Mouse (Mus musculus) ES-Bruce4 (cell line): ENCODE measurements around the gene Fam117a. TPM values are rescaled to one million over a fixed set of nuclear protein-coding genes. Genes with fewer than 3 reads are reported as not detected.

Experiments used
- H3K27ac ChIP-seq: 2 replicates; pipeline ENCODE4 v1.5.1; 2012; ENCODE audit warnings: low read length, inconsistent platforms; ENCODE audit not compliant: insufficient read depth
- H3K27me3 ChIP-seq: 2 replicates; pipeline ENCODE4 v1.6.1; 2012; ENCODE audit warnings: mild to moderate bottlenecking, low read length, inconsistent platforms; ENCODE audit not compliant: control insufficient read depth, poor library complexity, insufficient read depth, severe bottlenecking
- H3K36me3 ChIP-seq: 2 replicates; pipeline ENCODE4 v1.6.1; 2012; ENCODE audit warnings: inconsistent platforms, mild to moderate bottlenecking, low read length, moderate library complexity; ENCODE audit not compliant: control insufficient read depth, poor library complexity, insufficient read depth, severe bottlenecking
- H3K4me1 ChIP-seq: one replicate; pipeline ENCODE4 v1.8.1; 2011; ENCODE audit warnings: low read length; ENCODE audit not compliant: control insufficient read depth, insufficient read depth
- H3K4me3 ChIP-seq: 2 replicates; pipeline ENCODE4 v1.5.1; 2011; ENCODE audit warnings: low read depth, mild to moderate bottlenecking, low read length
- H3K9ac ChIP-seq: 2 replicates; pipeline ENCODE4 v1.6.1; 2012; ENCODE audit warnings: low read depth, mild to moderate bottlenecking, inconsistent platforms; ENCODE audit not compliant: poor library complexity, severe bottlenecking
- H3K9me3 ChIP-seq: replicated peaks from 2 replicates; pipeline ENCODE4 v1.6.1; 2012; ENCODE audit warnings: mild to moderate bottlenecking, low read length, inconsistent platforms; ENCODE audit not compliant: control insufficient read depth, poor library complexity, insufficient read depth, severe bottlenecking
- CTCF ChIP-seq: IDR thresholded peaks from one replicate; pipeline ENCODE4 v1.8.1; 2011; ENCODE audit warnings: low read depth, low read length
- EP300 ChIP-seq: IDR thresholded peaks from 2 replicates; pipeline ENCODE4 v1.6.1; 2011; ENCODE audit warnings: low read depth, low read length; ENCODE audit not compliant: insufficient read depth
- POLR2A ChIP-seq: IDR thresholded peaks from one replicate; pipeline ENCODE4 v1.8.1; 2011; ENCODE audit warnings: low read length; ENCODE audit not compliant: insufficient read depth
- polyA plus RNA-seq: library from polyadenylated mRNA; stranded (reverse); fragments of >200 nt; gene quantifications from 2 replicates; pipeline ENCODE4 v1.2.4, GENCODE M21; 2011; ENCODE audit warnings: low read depth; ENCODE audit not compliant: missing spikeins, insufficient read depth, insufficient read length

The Fam117a gene
- polyA plus RNA-seq, 1 experiment, result 36.2 TPM

GRCm38 (mm10) chr11:95343180-95343579 lies 6.4 kb downstream of the Fam117a start:
- Histone ChIP-seq H3K9me3 (no peaks in the 10 kb centered on the region), H3K4me1 (peaks cover 2% of the 10 kb centered on the region), H3K36me3 (peaks cover 11% of the 10 kb centered on the region), H3K27me3 (no peaks in the 10 kb centered on the region), H3K4me3 (no peak overlapping the region), H3K9ac (no peak overlapping the region), H3K27ac (no peak overlapping the region)
- TF ChIP-seq EP300, result no peak
- no peak for TF ChIP-seq POLR2A
- TF ChIP-seq CTCF, result no peak

DNA sequence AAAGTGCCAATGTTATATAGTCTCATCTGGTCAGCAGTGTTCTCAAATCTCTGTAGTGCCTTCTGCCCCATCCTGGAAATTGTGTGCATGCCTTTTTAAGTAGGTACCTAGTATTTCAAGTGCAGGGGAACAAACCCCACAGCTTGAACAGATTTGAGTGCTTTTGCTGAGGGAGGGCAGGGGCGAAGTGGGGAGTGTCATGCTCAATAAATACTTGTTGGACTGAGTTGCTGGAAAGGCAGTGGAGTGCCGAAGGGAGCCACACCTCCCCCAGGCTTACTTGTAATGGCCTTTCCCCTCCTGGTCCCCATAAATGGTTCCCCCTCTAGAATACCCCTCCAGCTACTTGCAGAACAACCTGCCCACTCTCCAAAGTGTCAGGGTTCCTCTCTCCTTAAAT lies 7.4 kb downstream of the Fam117a start:
- no peak overlapping the region for H3K9ac ChIP-seq
- H3K36me3 ChIP-seq, result peaks cover 11% of the 10 kb centered on the region
- no peak overlapping the region for H3K4me3 ChIP-seq
- H3K27ac ChIP-seq, result no peak overlapping the region
- peaks cover 2% of the 10 kb centered on the region for H3K4me1 ChIP-seq
- no peaks in the 10 kb centered on the region for H3K9me3 ChIP-seq
- H3K27me3 ChIP-seq, result no peaks in the 10 kb centered on the region
- TF ChIP-seq CTCF (no peak), EP300 (no peak), POLR2A (no peak)

DNA sequence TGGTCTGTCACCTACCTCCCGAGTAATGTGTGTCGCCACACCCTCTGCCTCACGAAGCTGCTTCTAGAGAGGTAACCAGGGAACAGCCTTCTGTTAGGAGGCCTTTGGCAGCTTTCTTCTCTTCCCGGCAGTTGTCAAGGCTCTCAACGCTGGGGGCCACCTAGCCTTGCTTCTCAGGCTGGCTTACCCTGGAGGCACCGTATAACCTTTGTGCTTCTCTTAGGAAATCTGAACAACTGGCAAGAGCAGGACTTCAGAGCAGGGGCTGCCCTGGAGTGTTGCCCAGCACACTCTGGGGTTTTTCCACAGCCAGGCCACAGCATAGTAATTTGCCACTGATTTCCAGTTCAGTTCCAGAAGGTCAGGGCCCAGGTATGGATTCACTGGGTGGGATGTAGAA lies 13.5 kb downstream of the Fam117a start:
- no peak overlapping the region for H3K4me3 ChIP-seq
- H3K36me3 ChIP-seq, result peaks cover 8% of the 10 kb centered on the region
- H3K9ac ChIP-seq, result no peak overlapping the region
- H3K9me3 ChIP-seq, result no peaks in the 10 kb centered on the region
- TF ChIP-seq POLR2A (no peak), CTCF (no peak), EP300 (no peak)
- no peaks in the 10 kb centered on the region for H3K4me1 ChIP-seq
- no peaks in the 10 kb centered on the region for H3K27me3 ChIP-seq
- no peak overlapping the region for H3K27ac ChIP-seq

GRCm38 (mm10) chr11:95350960-95351359 lies 14.1 kb downstream of the Fam117a start:
- no peaks in the 10 kb centered on the region for H3K4me1 ChIP-seq
- H3K27me3 ChIP-seq, result no peaks in the 10 kb centered on the region
- H3K9me3 ChIP-seq, result no peaks in the 10 kb centered on the region
- H3K27ac ChIP-seq, result no peak overlapping the region
- no peak for TF ChIP-seq CTCF
- no peak for TF ChIP-seq EP300
- no peak for TF ChIP-seq POLR2A
- peaks cover 11% of the 10 kb centered on the region for H3K36me3 ChIP-seq
- no peak overlapping the region for H3K9ac ChIP-seq
- no peak overlapping the region for H3K4me3 ChIP-seq

GRCm38 (mm10) chr11:95352686-95353085 lies 15.9 kb downstream of the Fam117a start:
- no peak for TF ChIP-seq EP300
- TF ChIP-seq POLR2A, result no peak
- TF ChIP-seq CTCF, result no peak
- Histone ChIP-seq H3K27me3 (no peaks in the 10 kb centered on the region), H3K27ac (no peak overlapping the region), H3K9ac (no peak overlapping the region), H3K9me3 (no peaks in the 10 kb centered on the region), H3K4me1 (no peaks in the 10 kb centered on the region), H3K36me3 (peaks cover 3% of the 10 kb centered on the region; the same call in 1 of the 2 replicates), H3K4me3 (no peak overlapping the region)

DNA sequence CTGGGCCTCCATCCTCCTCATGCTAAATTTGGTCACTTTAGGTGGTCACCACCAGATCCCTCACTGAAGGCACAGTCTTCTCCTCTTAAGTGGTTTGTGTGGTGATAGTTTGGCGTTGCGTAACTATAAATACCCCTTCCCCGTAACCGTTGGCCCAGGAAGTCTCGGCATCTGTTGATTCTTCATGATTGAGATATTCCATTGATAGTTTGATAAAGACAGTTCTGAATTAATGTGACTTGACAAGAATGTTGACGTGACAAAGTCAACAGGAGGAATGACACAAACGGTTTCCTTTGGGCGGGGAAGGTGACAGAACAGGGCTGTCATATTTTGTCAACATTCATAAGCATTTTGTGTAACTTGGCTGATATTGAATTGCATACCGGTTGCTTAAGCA lies 16.4 kb downstream of the Fam117a start:
- Histone ChIP-seq H3K4me1 (no peaks in the 10 kb centered on the region), H3K36me3 (peaks cover 3% of the 10 kb centered on the region; the same call in 1 of the 2 replicates), H3K27ac (no peak overlapping the region), H3K4me3 (no peak overlapping the region), H3K27me3 (no peaks in the 10 kb centered on the region), H3K9me3 (no peaks in the 10 kb centered on the region), H3K9ac (no peak overlapping the region)
- TF ChIP-seq CTCF, result no peak
- no peak for TF ChIP-seq EP300
- TF ChIP-seq POLR2A, result no peak

- H3K4me3 ChIP-seq, result no peak overlapping the region
- H3K36me3 ChIP-seq, result peaks cover 3% of the 10 kb centered on the region; the same call in 1 of the 2 replicates
- no peak overlapping the region for H3K27ac ChIP-seq
- no peak overlapping the region for H3K9ac ChIP-seq
- no peaks in the 10 kb centered on the region for H3K4me1 ChIP-seq
- no peaks in the 10 kb centered on the region for H3K9me3 ChIP-seq
- no peaks in the 10 kb centered on the region for H3K27me3 ChIP-seq
- TF ChIP-seq EP300 (no peak), CTCF (no peak), POLR2A (no peak)
These were observed 17.6 kb downstream of the Fam117a start for GRCm38 (mm10) chr11:95354228-95354944.
